Mouse (Mus musculus) embryo, embryonic 10.5 days (tissue): Measurements from ENCODE around the gene Fcrla.

ENCODE experiments used
- DNase-seq: peaks from one replicate; pipeline ENCODE4 v3.0.0-alpha.2; 2015; ENCODE audit warnings: low spot score

Fcrla gene

DNA sequence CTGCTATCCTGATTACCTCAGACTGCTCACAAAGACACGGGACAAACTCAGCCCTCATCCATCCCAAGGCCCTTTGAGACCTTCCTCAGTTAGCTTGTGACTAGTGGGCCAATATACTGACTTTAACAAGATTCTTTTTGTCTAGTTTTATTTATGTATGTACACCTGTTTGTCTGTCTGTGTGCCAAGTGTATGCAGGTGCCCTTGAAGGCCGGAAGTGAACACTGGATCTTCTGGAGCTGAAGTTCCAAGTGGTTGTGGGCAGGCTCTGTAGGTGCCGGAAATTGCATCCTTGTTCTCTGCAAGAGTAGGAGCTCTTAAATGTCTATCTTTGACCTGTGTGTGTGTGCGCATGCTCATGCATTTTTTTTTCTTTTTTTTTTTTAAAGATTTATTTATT lies 1.9 kb upstream of the Fcrla start:
- DNase-seq, result no peak

GRCm38 (mm10) chr1:170928467-170928866 lies 1.1 kb upstream of the Fcrla start:
- no peak for DNase-seq

DNA sequence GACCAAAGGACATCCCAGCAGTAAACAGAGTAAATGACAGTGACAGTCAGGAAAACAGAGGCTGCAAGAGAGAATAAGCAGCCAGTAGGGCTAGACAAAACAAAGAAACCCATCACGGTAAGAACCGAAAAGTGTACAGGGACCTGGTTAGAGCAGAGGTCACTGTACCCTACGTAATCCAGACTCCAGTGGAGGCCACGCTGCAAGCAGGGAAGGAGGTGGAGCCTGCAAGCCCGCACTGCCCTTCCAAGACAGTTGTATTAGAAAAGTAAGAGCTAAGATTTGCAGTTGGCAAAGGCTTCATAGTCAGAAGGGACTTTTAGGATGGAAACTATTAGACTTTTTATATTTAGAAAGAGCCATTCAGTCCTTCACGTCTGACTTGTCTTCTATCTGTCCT lies 442 bp downstream of the Fcrla start:
- no peak for DNase-seq

DNA sequence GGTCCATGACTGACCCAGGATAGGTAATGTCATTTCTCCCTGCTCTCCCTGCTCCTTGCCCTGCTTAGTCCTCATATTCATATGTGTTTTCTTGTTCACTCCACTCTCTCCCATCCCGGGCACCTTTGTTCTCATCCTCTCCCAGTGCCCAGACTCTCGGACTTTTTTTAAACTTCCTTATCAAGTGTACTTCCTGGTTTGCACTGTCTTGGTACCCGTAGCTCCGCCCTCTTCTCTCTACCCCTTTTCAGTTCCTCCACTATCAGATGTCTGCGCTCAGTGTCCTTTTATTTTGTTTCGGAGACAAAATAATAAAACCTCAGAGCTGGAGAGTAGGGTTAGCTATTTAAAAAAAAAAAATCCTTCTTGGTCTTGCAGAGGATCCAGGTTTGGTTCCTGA lies 2.9 kb downstream of the Fcrla start:
- DNase-seq, result no peak

- no peak for DNase-seq
These were observed 8.1 kb downstream of the Fcrla start for GRCm38 (mm10) chr1:170919308-170919707.

DNA sequence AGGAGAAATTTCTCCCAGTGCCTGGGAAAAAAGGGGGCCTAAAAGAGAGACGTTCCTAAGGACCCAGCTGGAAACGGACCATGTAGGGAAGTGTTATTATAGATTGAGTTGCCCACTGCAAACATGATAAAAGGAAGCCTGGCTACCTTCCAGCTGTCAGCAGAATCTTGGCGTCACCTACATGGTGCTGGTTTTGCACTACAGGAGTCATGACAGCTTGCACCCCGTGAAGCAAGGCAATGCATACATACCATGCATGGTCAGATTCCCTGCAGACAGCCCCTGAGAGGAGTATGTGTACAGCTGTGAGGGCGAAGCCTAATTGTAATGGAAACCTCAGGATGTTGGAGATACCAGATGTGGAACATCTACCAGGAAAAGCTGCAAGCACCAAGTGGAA lies 11.7 kb downstream of the Fcrla start:
- no peak for DNase-seq

DNA sequence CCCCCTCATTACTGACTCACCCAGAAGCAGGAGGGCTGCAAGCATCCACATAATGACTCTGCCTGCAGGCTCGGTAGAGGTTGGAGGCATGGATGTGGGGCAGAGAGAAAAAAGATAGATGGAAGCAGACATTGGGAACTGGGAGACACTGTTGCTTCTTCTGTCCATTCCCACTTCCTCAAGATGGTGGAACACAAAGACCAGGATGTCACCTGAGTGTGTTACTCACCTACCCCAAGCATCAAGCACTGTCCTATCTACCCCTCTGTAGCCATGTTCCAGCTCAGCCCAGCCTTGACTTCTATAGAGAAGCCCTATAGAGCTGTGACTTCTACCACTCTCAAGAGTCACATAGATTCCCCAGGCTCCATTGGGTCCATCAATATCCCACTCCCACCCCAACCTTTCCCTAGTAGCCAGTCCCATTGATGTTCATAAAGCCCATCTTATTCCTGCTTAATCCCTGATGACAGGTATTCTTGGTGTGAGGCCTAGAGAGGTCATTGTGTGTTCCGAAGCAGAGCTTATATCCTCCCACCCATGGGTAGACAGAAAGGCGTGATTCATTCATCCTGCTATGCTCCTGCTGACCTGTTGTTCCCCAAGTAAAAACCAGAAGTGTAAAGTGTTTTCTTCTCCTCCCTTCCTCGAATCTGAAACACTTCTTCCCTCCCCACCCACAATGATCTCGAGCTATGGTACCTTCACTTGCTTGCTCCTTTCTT lies 14.3 kb downstream of the Fcrla start, which contains the start of gene Fcrlb:
Gene Fcrlb (minus strand): TSS at position 51 of the 725 bp plus-strand sequence.
- DNase-seq, result no peak

GRCm38 (mm10) chr1:170911907-170912660 lies 15.3 kb downstream of the Fcrla start:
- DNase-seq, result no peak

DNA sequence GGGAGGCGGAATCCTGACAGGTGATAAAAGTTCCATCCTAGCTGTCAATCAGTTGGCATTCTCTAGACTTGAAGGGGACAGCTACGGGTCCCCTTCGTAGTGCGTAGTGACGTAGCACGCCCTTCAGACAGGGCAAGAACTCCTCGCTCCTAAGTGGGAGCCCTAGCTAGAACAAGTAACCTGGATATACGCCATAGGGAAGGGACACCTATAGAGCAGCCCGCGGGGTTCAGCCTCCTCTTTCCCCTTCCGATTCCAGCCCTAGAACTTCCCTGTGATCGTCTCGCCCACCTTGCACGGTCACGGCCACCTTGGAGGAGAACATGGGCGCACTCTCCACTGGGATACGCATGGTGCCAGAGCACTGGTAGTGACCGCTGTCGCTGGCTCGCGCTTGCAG lies 19.0 kb downstream of the Fcrla start:
- peak; percentile 42 for DNase-seq

GRCm38 (mm10) chr1:170907456-170908191 lies 19.8 kb downstream of the Fcrla start:
- DNase-seq, result peak; percentile 52

DNA sequence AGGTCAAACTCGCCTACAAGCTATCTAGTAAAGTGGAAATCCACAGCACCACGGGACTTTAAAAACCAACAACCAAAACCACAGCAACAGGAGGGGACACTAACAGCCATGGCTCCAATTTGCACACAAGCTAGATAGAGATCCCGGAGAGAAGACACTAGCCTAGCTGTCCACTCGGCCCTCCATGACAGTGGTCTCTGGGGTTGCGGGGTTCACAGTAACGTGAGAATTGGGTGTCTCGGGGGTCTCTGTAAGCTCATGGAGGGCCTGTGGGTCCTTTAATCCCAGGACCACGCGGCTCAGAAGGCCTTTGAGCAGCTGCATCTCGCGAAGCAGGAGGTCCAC lies 20.3 kb downstream of the Fcrla start:
- no peak for DNase-seq

GRCm38 (mm10) chr1:170903485-170903884 lies 23.9 kb downstream of the Fcrla start:
- no peak for DNase-seq

GRCm38 (mm10) chr1:170901536-170902238 lies 25.7 kb downstream of the Fcrla start:
- peak; percentile 94 for DNase-seq

GRCm38 (mm10) chr1:170900799-170901467 lies 26.4 kb downstream of the Fcrla start:
- peak; percentile 83 for DNase-seq

- no peak for DNase-seq
These were observed 28.8 kb downstream of the Fcrla start for GRCm38 (mm10) chr1:170898413-170899075.

GRCm38 (mm10) chr1:170896651-170897281 lies 30.6 kb downstream of the Fcrla start:
- DNase-seq, result no peak

DNA sequence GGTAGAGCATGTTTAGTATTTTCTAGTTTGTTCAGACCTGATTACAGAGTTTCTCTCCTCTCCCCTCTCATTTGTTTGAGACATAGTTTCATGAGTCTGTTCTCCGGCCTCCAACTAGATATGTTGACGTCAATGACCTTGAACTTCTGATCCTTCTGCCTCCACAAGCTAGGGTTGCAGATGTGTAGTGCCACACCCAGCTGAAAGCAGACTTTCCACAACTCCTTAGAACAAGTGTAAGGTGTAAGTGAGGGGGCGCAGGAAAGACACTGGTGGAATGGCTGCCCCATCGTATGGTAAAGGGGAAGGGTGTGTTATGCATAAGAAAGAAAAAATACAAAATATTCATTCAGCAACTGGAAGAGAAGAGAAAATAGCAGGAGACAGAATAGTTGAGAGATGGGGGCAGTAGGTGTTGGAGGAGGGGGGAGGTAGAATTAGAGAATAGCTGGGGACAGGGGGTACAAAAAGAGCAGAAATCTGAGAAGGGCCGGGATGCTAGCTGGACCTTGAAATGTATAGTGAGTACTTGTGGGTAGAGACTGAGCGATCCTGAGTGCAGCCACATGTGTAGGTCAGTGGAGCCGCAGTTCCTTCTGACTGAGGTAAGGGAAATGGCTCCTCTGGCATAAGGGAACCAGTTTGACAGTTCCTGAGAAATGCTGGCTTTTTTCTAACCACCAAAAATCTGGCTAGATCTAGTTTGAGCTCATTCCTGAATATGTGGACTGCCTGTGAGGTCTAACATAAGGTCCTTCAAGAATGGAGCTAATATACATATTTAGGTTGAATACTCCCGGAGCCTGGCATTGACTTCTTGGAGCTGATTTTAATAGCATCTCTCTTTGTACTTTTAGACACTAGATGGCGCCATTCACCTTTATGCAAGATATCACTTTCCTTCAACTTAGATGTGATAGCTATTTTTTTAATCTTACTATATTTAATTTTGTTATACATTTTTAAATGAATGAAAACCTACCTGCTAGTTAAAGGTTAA lies 32.5 kb downstream of the Fcrla start:
- peak; percentile 77 for DNase-seq

- DNase-seq, result no peak
These were observed 35.1 kb downstream of the Fcrla start for GRCm38 (mm10) chr1:170892279-170892678.

DNA sequence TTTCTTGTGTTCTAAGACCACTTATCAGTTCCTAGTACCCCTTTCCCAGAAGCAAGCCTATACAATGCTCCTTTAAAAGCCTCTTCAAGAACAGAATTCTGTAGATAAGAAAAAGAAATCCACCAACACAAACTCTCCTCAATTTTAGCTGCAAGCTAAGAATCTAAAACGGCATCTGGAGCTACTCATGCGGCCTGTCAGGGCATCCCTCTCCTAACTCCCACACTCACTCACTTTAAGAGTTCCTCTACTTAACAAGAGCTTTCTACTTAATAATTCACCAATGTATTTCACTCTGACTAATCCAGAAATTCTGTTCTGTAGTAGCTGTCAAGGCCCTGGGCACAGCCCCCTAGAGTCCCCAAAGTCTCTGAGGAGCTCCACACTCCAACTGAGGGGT lies 35.7 kb downstream of the Fcrla start:
- DNase-seq, result no peak
